Mouse (Mus musculus): ENCODE results near the gene Cldn3.

- TF ChIP-seq POLR2A (IDR thresholded peaks at IDR 0.05; ENCODE audit: control insufficient read depth, low read depth, low read length) (no peak), CTCF (IDR thresholded peaks at IDR 0.05; ENCODE audit: control insufficient read depth, insufficient read depth, insufficient replicate concordance, low read depth, low read length) (no peak)
These were observed 2.9 kb upstream of the Cldn3 start for GRCm38 (mm10) chr5:134983111-134983510.

All from testis, adult 2 months (tissue).